Mouse (Mus musculus) retina, adult 2 months (tissue): ENCODE data around the gene Cd4.
"Not testable (repeated sequence)": the region's sequence is repeated elsewhere in the genome, so short reads cannot be mapped to it uniquely, and the experiment has no call there.

Experiments
- DNase-seq: peaks from one replicate; pipeline ENCODE4 v3.0.0-alpha.2; 2012; ENCODE audit warnings: low read depth, low spot score

Gene Cd4

DNA sequence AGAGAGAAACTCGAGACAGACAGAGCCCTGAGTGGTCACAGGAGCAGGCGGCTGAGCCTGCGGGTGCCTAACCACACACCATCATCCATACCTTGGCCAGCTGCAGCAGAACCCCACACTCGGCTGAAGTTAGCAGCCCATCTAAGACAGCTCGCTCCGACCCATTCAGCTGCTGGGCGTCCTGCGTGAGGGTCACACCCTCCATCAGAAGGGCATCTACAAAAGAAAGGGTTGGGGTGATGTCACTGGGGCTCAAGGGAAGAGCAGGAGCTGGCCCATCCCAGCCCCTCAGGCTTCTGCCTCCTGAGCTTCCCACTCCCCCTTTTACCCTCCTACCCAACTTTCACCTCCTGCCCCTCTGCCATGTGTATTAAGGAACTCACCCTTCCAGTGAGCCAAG, 37.5 kb downstream of the Cd4 start:
- DNase-seq: no peak

GRCm38 (mm10) chr6:124847305-124847704, 40.7 kb downstream of the Cd4 start:
- peak; percentile 81 for DNase-seq

GRCm38 (mm10) chr6:124840241-124841167, 47.5 kb downstream of the Cd4 start, which contains the start of gene Gnb3:
TSS of gene Gnb3 (minus strand) at chr6:124840275.
- peak; percentile 85 for DNase-seq

DNA sequence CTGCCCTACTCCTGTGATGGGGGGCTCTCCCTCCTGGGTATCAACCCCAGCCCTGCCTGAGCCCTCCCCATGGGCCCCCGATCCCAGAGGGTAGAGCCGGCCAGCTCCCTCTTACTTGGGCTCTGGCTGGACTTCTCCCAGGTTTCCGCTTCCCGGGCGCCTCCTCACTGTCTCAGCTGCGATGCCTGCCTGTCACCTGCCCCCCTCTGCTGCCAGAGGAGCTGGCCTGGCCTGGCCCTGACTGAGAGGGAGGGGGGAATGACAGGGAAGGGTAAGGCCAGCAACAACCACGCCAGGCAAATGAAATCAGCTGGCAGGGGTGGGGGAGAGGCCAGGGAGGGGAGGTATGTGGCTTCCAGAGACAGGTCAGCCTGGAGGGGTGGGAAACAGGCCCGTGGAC, 48.2 kb downstream of the Cd4 start:
- DNase-seq: no peak

- DNase-seq: no peak
Observed at GRCm38 (mm10) chr6:124836411-124836810, 51.6 kb downstream of the Cd4 start.

DNA sequence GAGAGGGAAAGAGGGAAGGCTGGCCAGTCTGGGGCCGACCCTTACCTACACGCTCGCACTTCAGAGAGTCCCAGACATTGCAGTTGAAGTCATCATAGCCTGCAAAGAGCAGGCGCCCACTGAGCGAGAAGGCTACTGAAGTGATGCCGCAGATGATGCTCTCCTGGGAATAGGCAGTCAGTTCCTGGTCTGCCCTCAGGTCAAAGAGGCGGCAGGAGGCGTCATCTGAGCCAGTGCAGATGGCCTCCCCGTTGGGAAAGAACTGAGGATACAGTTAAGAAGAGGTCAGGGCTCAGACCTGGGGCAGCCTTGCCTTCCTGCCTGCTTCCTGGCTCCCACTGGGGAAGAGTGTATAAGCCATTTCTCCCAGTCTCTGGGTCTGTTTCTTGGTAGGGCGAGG, 52.5 kb downstream of the Cd4 start:
- DNase-seq: no peak

- DNase-seq: no peak
Observed at GRCm38 (mm10) chr6:124834512-124835081, 53.4 kb downstream of the Cd4 start.

GRCm38 (mm10) chr6:124831649-124832048, 56.4 kb downstream of the Cd4 start:
- no peak for DNase-seq

DNA sequence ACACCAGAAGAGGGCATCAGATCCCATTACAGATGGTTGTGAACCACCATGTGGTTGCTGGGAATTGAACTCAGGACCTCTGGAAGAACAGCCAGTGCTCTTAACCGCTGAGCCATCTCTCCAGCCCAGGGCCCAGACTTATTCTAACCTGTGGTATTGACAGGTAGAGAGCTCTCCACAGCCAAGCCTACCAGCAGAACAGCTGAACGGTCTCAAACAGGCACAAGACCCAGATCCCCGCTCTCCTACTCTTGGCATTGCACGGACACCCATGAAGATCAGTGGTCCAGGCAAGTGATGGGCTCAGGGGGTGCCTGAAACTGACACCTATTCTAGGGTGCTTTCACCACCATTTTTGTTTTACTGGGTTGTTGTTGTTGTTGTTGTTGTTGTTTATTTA, 56.8 kb downstream of the Cd4 start:
- DNase-seq: not testable (repeated sequence)

DNA sequence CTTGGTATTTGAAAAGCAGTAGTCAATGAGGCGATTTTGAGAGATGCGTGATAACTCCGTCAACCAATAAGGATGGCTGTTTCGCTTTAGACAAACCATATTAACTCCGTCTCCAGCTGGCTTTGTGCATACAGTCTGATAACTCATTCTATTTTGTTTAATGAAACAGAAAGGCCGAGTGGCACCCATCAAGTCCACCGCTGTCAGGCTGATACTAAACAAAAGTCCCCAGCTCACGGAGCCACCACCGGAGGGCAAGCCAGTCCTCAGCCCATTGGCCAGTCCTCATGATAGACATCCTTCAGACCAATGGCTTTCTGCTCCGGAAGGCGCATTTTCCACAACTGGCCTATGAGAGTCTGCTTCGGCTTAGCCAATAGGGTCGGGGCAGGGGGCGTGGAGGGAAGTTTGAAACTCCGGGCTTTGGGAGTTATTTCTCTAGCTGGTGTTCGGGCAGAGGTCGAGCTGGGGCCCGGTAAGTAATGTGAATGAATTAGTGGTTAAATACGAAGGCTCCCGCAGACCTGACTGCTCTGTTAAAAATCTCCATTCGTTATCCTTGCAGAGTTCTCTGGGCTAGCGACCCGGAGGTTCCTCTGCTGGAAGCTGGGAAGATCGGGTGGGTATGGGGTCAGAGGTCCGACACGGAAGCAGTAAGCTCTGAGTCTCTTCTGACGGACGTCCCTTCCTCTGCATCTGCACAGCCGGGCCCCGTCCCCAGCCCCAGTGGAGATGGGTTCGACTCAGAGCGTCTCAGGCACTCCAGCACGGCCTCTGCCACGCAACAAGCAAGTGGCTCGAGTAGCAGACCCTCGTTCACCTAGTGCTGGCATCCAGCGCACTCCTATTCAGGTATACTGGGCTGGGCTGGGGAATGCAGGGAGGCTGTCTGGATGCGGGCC, 58.0 kb downstream of the Cd4 start:
- DNase-seq: peak; percentile 86

GRCm38 (mm10) chr6:124828868-124829798, 58.9 kb downstream of the Cd4 start, which contains the start of the genes Usp5 and Cdca3:
TSS of gene Usp5 (minus strand) at chr6:124829484.
TSS of gene Cdca3 (plus strand) at chr6:124829547.
- DNase-seq: peak; percentile 99

GRCm38 (mm10) chr6:124828101-124828592, 59.9 kb downstream of the Cd4 start:
- DNase-seq: no peak

DNA sequence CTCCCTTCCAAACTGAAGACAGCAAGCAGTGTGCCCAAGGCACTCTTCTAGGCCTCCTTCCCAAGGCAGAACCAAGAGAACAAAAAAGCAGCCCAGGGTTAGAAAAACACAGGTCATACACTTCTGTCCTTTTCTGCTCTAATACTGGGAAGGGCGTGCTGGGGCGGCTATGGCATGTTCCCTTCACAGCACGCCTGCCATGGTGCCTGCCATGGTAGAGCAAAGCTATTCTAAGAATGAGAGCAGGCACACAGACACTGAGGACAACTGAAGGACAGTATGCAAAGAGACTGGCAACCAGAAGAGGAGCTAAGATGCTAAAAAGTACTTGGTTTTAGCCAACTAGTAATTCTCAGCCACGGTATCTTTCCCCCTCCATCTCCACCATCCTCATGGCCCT, 66.0 kb downstream of the Cd4 start:
- DNase-seq: no peak

GRCm38 (mm10) chr6:124820891-124821290, 67.1 kb downstream of the Cd4 start:
- DNase-seq: no peak

GRCm38 (mm10) chr6:124817971-124818370, 70.0 kb downstream of the Cd4 start:
- DNase-seq: no peak

DNA sequence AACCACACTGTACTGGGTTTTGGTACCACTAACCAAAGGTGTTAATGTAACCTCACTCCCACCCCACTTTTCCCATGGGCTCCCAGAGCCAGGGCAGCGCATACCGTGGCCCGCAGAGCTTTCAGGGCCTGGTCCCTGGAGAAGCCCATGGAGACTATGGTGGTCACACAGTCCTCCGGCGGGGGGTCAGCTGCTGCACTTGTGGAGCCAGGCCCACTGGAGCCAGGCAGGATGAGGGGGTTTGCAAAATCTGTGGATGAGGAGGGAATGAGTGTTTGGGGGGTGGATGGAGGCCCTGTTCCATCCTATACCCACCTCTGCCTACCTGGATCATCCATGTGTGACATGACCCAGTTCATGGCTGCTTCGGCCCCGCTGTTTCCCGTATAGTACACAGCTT, 70.5 kb downstream of the Cd4 start:
- DNase-seq: no peak

- no peak for DNase-seq
Observed at GRCm38 (mm10) chr6:124817125-124817524, 70.9 kb downstream of the Cd4 start.

DNA sequence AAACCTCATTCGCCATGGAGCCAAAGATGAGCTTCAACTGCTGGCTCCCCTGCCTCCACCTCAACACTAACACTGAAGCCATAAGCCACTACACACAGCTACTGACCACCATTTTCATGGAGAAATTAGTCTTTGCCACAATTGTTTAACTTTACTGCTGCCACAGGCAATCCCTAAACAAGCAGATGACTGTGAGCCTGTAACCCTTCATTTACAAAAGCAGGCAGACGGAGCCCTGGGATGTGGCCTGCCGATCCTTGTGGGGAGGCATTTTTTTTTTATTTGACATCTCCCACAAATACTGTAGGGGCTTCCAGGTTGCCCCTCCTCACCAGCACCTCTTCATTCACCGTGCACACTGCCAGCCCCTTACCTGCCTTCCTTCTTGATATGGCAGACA, 71.4 kb downstream of the Cd4 start:
- no peak for DNase-seq

- DNase-seq: no peak
Observed at GRCm38 (mm10) chr6:124814858-124815774, 72.9 kb downstream of the Cd4 start.
